Mouse (Mus musculus) heart, embryonic 10.5 days (tissue): ENCODE data around the gene Tmem132d. TPM values are rescaled to one million over a fixed set of nuclear protein-coding genes. Genes with fewer than 3 reads are reported as not detected.

ENCODE experiments used
- DNase-seq: peaks from one replicate; pipeline ENCODE4 v3.0.0-alpha.2; 2017; ENCODE audit warnings: low spot score
- H3K27ac ChIP-seq: fragments of 300-500 bp; sonication (generic); 2 replicates; pipeline ENCODE4 v1.5.1; 2016; ENCODE audit warnings: mild to moderate bottlenecking
- H3K27me3 ChIP-seq: fragments of 300-500 bp; sonication (generic); 2 replicates; pipeline ENCODE4 v1.6.1; 2016; ENCODE audit warnings: mild to moderate bottlenecking; ENCODE audit not compliant: poor library complexity, insufficient read depth, severe bottlenecking
- H3K36me3 ChIP-seq: fragments of 300-500 bp; sonication (generic); 2 replicates; pipeline ENCODE4 v1.6.1; 2016; ENCODE audit warnings: mild to moderate bottlenecking, moderate library complexity
- H3K4me1 ChIP-seq: fragments of 300-500 bp; sonication (generic); 2 replicates; pipeline ENCODE4 v1.6.1; 2016; ENCODE audit warnings: mild to moderate bottlenecking
- H3K4me3 ChIP-seq: fragments of 300-500 bp; sonication (generic); 2 replicates; pipeline ENCODE4 v1.5.1; 2016; ENCODE audit warnings: mild to moderate bottlenecking, moderate library complexity
- H3K9me3 ChIP-seq: fragments of 300-500 bp; sonication (generic); 2 replicates; pipeline ENCODE4 v1.6.1; 2016; ENCODE audit warnings: mild to moderate bottlenecking, moderate library complexity
- WGBS: fragments of 180-500 bp; shearing (Covaris S2); methylation state at CpG from one replicate; pipeline ENCODE4 v1.1.7; 2016; 5-methylcytosine and 5-hydroxymethylcytosine counted together
- polyA plus RNA-seq: library from polyadenylated mRNA; unstranded; fragments of >200 nt; fragmentation: Nextera tagmentation; extraction: Ambion mirVana; gene quantifications from 2 replicates; pipeline ENCODE4 v1.2.1, GENCODE M21; 2016

Gene Tmem132d
- polyA plus RNA-seq, 1 experiment from 2014 or later: 0.29 TPM

DNA sequence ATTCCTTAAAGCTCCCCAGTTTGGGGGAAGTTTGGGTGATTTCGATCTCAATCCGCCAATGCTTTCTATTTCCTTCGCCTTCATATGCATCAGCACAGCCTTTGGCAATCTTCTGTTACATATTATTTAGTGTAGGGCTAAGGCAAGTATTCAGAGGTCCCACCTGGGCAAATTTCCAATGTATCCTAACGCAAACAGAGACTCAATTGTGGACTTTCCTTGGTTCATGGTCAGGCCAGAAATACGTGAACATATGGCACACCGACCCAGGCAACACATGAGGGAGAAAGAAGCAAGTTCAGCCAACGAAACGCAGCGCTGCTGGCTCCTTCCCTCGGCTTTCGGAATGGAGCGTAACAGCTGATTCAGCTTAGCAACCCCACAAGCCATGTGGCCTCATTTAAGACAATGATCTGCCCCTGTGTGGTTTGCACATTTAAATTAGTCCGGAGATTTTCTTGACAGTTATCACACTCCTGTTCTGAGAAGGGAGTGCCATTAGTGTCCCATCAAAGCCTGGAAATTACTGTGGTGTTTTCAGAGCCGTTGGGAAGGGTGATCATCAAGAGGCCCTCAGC, 242.5 kb downstream of the Tmem132d start:
- WGBS: 79% methylated on average over 14 of the region's 14 CpGs
- no peak overlapping the region for H3K4me3 ChIP-seq
- H3K4me1 ChIP-seq: no peaks in the 10 kb centered on the region
- no peaks in the 10 kb centered on the region for H3K9me3 ChIP-seq
- no peak overlapping the region for H3K27ac ChIP-seq
- no peak for DNase-seq
- no peaks in the 10 kb centered on the region for H3K27me3 ChIP-seq
- H3K36me3 ChIP-seq: no peaks in the 10 kb centered on the region

DNA sequence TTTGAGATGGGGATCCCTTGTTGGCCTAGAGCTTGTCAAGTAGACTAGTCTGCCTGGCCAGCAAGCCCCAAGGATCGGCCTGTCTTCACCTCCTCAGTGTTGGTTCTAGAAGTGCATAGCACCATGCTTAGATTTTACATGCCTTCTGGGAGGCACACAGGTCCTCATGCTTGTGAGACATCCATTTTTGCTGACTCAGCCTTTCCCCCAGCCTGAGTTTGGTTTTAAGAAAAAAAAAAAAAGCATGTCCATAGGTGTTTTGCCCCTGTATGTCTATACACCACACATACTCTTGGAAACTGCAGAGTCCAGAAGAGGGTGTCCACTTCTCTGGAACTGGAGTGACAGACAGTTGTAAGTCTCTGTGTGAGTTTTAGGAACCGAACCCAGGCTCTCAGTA, 256.6 kb downstream of the Tmem132d start:
- H3K36me3 ChIP-seq: no peaks in the 10 kb centered on the region
- no peaks in the 10 kb centered on the region for H3K9me3 ChIP-seq
- H3K27me3 ChIP-seq: no peaks in the 10 kb centered on the region
- no peak overlapping the region for H3K4me3 ChIP-seq
- 82% methylated on average over 2 of the region's 2 CpGs for WGBS
- no peaks in the 10 kb centered on the region for H3K4me1 ChIP-seq
- no peak overlapping the region for H3K27ac ChIP-seq
- DNase-seq: no peak

DNA sequence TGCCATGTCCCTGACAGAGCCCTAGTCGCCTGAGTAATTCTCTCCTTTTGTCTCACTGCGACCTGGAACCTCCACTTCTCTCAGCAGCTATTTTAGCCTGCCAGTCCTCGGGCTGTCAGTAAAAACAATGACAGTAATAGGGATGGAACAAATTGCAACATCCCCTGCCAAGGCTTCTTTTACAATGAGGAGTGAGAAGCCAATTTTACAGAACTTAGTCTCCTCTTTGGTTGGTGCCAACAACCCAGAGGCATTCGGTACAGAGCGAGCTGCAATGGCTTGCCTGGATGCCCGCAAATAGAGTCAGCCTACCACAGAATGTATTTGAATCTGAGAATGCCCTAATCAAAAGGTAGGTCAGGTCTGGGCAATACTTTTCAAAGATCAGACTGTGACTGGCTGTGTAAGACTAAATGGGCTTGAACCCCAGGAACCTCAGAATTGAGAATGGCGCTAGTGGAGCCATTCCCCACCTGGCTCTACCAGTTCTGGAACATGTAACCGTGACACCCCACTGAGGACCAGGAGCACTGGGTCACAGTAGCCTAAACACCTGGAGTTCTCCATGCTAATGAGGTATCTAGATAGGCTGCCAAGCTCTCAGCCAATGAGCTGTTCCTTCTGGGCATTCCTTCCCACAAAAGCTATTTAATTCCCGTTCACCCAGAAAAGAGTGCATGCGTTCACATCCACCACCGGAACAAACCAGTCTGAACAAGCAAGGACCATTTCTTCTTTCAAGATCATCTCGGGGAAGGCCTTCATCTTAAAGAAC, 273.8 kb downstream of the Tmem132d start:
- 76% methylated on average over 12 of the region's 12 CpGs for WGBS

DNA sequence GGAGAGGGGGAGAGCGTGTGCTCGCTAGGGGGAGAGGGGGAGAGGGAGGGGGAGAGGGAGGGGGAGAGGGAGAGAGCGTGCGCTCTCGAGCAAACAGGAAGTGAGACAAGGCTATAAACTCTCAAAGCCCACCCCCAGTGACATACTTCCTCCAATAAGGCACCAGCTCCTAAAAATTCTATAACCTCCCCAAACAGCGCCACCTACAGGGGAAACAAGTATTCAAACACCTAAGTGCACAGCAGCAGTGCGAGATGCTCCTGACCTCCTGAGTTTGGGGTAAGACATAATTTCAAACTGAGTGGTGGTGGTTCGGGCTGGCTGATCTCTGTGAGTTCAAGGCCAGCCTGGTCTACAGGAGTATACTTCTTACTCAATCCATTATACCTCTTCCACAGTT, 281.4 kb downstream of the Tmem132d start:
- DNase-seq: no peak
- no peaks in the 10 kb centered on the region for H3K4me1 ChIP-seq
- H3K9me3 ChIP-seq: no peaks in the 10 kb centered on the region
- 86% methylated on average over 7 of the region's 8 CpGs for WGBS
- no peaks in the 10 kb centered on the region for H3K36me3 ChIP-seq
- no peak overlapping the region for H3K27ac ChIP-seq
- no peak overlapping the region for H3K4me3 ChIP-seq
- H3K27me3 ChIP-seq: no peaks in the 10 kb centered on the region

More for the DNA sequence above, 273.8 kb downstream of the Tmem132d start:
- H3K27me3 ChIP-seq: no peaks in the 10 kb centered on the region
- H3K4me3 ChIP-seq: no peak overlapping the region
- H3K36me3 ChIP-seq: no peaks in the 10 kb centered on the region
- no peak for DNase-seq
- H3K9me3 ChIP-seq: 0 out of 2 replicates have a peak, but pooled peaks cover 4% of the 10 kb centered on the region
- H3K4me1 ChIP-seq: no peaks in the 10 kb centered on the region
- H3K27ac ChIP-seq: no peak overlapping the region

GRCm38 (mm10) chr5:128146901-128147645, 285.8 kb downstream of the Tmem132d start:
- 85% methylated on average over 15 of the region's 15 CpGs for WGBS
- no peaks in the 10 kb centered on the region for H3K4me1 ChIP-seq
- no peaks in the 10 kb centered on the region for H3K9me3 ChIP-seq
- H3K36me3 ChIP-seq: no peaks in the 10 kb centered on the region
- H3K27me3 ChIP-seq: no peaks in the 10 kb centered on the region
- DNase-seq: no peak
- H3K27ac ChIP-seq: no peak overlapping the region
- H3K4me3 ChIP-seq: no peak overlapping the region

- Histone ChIP-seq H3K36me3 (no peaks in the 10 kb centered on the region), H3K4me3 (no peak overlapping the region), H3K9me3 (no peaks in the 10 kb centered on the region), H3K27ac (no peak overlapping the region), H3K27me3 (no peaks in the 10 kb centered on the region), H3K4me1 (no peaks in the 10 kb centered on the region)
- 87% methylated on average over 3 of the region's 3 CpGs for WGBS
- no peak for DNase-seq
Measured at GRCm38 (mm10) chr5:128144799-128145198, 288.1 kb downstream of the Tmem132d start.

DNA sequence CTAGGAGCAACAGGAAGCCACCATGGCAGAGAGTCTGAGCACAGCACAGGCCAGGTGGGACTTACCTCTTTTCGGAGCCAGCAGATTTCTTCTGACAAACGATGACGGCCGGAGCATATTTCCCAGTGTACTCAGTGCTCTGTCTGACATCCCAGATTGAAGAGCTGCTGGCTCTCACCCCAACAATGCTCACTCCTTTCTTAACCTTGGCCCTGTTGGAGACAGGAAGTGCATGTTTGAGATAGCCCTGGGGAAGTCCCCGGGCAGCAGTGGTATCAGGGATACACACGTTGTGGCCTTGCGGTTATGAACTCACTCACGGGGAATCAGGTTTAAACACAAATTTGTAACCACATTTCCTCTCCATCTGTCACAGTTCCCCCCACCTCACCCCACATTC, 296.1 kb downstream of the Tmem132d start:
- Histone ChIP-seq H3K27me3 (no peaks in the 10 kb centered on the region), H3K4me3 (no peak overlapping the region), H3K27ac (no peak overlapping the region), H3K9me3 (no peaks in the 10 kb centered on the region), H3K36me3 (no peaks in the 10 kb centered on the region), H3K4me1 (no peaks in the 10 kb centered on the region)
- 61% methylated on average over 8 of the region's 8 CpGs for WGBS
- no peak for DNase-seq

DNA sequence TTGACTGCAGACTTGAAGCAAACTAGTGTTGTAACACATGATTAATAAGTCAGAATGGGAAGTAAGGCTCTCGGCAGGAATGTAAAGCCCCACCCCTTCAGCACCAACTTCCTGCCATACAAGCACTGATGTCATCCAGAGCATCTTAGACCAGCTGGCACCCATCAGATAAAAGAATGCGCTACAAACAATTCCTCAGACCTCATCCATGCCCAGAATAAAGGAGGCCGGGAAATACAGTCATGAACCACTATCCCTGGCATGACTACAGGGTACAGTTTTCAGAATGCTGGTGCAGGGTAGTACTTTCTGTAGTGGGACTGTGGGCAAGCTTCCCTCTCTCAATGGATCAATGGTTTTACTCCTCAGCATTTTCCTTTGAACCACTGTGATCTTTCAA, 310.2 kb downstream of the Tmem132d start:
- Histone ChIP-seq H3K27ac (no peak overlapping the region), H3K4me1 (no peaks in the 10 kb centered on the region), H3K9me3 (no peaks in the 10 kb centered on the region), H3K4me3 (no peak overlapping the region), H3K27me3 (no peaks in the 10 kb centered on the region), H3K36me3 (no peaks in the 10 kb centered on the region)
- WGBS: 58% methylated on average over 3 of the region's 3 CpGs
- DNase-seq: no peak

DNA sequence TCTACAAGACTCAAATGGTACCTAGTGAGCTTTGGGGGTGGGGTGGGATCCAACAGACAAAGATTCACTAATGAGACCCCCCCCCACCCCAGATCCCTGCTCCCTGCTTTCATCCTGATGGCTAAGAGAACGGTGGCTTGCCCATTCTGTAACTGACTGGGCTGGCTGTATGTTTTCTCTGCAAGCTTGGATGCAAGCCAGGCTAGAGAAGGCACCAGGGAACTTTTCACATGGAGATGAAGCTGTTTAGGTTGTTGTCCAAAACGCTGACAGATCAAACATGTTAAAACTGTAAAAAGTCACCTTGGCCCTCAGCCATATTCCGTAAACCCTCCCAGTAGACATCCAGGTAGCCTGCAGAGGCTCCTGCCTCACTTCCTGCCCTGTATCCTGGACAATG, 313.7 kb downstream of the Tmem132d start:
- Histone ChIP-seq H3K9me3 (no peaks in the 10 kb centered on the region), H3K4me1 (no peaks in the 10 kb centered on the region), H3K36me3 (no peaks in the 10 kb centered on the region), H3K27me3 (no peaks in the 10 kb centered on the region), H3K27ac (no peak overlapping the region), H3K4me3 (no peak overlapping the region)
- 70% methylated on average over 3 of the region's 3 CpGs for WGBS
- no peak for DNase-seq

- 84% methylated on average over 8 of the region's 8 CpGs for WGBS
- Histone ChIP-seq H3K4me3 (no peak overlapping the region), H3K4me1 (no peaks in the 10 kb centered on the region)
Measured at GRCm38 (mm10) chr5:128113107-128113506, 319.8 kb downstream of the Tmem132d start.

DNA sequence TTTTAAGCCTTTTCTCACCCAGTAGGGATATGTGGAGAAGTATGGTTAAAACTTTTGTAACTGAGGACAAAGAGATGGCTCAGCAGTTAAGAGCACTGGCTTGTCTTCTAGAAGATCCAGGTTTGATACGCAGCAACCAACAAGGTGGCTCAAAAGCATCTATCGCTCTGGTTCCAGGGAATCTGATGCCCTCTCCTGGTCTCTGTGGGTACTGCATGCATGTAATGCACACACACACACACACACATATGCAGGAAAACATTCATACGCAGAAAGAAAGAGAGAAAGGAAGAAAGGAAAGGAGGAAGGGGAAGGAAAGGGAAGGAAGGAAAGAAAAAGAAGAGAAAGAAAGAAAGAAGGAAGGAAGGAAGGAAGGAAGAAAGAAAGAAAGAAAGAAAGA, 320.4 kb downstream of the Tmem132d start:
- H3K9me3 ChIP-seq: peaks cover 6% of the 10 kb centered on the region; the same call in 1 of the 2 replicates
- H3K4me3 ChIP-seq: no peak overlapping the region
- WGBS: 86% methylated on average over 3 of the region's 3 CpGs
- H3K27me3 ChIP-seq: no peaks in the 10 kb centered on the region
- no peak overlapping the region for H3K27ac ChIP-seq
- no peaks in the 10 kb centered on the region for H3K4me1 ChIP-seq
- DNase-seq: no peak
- no peaks in the 10 kb centered on the region for H3K36me3 ChIP-seq

More at GRCm38 (mm10) chr5:128113107-128113506, 319.8 kb downstream of the Tmem132d start:
- no peaks in the 10 kb centered on the region for H3K27me3 ChIP-seq
- H3K9me3 ChIP-seq: peaks cover 6% of the 10 kb centered on the region; the same call in 1 of the 2 replicates
- H3K27ac ChIP-seq: no peak overlapping the region
- DNase-seq: no peak
- no peaks in the 10 kb centered on the region for H3K36me3 ChIP-seq

GRCm38 (mm10) chr5:128111664-128112063, 321.2 kb downstream of the Tmem132d start:
- Histone ChIP-seq H3K27me3 (no peaks in the 10 kb centered on the region), H3K4me1 (no peaks in the 10 kb centered on the region), H3K36me3 (no peaks in the 10 kb centered on the region), H3K4me3 (no peak overlapping the region), H3K27ac (no peak overlapping the region), H3K9me3 (peaks cover 6% of the 10 kb centered on the region; the same call in 1 of the 2 replicates)
- 69% methylated on average over 5 of the region's 5 CpGs for WGBS
- DNase-seq: no peak

GRCm38 (mm10) chr5:128102556-128102955, 330.3 kb downstream of the Tmem132d start:
- Histone ChIP-seq H3K27ac (no peak overlapping the region), H3K27me3 (no peaks in the 10 kb centered on the region), H3K36me3 (no peaks in the 10 kb centered on the region), H3K9me3 (no peaks in the 10 kb centered on the region; the same call in 1 of the 2 replicates), H3K4me3 (no peak overlapping the region), H3K4me1 (no peaks in the 10 kb centered on the region)
- WGBS: 79% methylated on average over 8 of the region's 8 CpGs
- DNase-seq: no peak
